Mouse (Mus musculus) E14TG2a.4 (cell line): ENCODE results near the gene Lhpp.

Experiments used
- CTCF ChIP-seq: conservative IDR thresholded peaks from 2 replicates; pipeline ENCODE4 v1.5.1; 2014; ENCODE audit warnings: low read length
- NANOG ChIP-seq: IDR thresholded peaks from 2 replicates; pipeline ENCODE4 v1.6.1; 2014; ENCODE audit warnings: borderline replicate concordance, low read length, mixed read lengths

DNA sequence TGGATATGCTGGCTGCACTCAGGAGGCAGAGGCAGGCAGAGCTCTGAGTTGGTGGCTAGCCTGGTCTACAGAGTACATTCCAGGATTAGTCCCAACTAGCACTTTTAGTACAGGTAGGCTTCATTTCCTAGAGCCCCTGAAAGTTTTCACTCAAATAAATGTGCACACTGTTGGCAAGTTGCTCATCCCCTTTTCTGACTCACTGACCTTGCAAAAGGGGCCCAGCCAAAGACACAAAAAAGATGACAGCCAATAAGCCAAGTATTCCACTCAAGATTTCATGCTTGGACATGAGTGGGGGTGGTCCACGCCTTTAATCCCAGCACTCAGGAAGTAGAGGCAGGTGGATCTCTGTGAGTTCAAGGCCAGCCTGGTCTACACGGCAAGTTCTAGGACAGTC is 29.0 kb upstream of the Lhpp start:
- TF ChIP-seq CTCF: no peak
- TF ChIP-seq NANOG: no peak
